Mouse (Mus musculus) spleen, postnatal 36 days (tissue): ENCODE measurements around the gene Slitrk6.

Experiments
- DNase-seq, 2 experiments: peaks; one replicate each; pipeline ENCODE4 v3.0.0; 2022; ENCODE audit warnings: low spot score in 2 of 2, mixed read lengths in 1 of 2

Slitrk6 gene

GRCm38 (mm10) chr14:110754484-110755307 is at the start of gene Slitrk6:
Gene Slitrk6 (minus strand): TSS chr14:110755149.
- DNase-seq: no peak

DNA sequence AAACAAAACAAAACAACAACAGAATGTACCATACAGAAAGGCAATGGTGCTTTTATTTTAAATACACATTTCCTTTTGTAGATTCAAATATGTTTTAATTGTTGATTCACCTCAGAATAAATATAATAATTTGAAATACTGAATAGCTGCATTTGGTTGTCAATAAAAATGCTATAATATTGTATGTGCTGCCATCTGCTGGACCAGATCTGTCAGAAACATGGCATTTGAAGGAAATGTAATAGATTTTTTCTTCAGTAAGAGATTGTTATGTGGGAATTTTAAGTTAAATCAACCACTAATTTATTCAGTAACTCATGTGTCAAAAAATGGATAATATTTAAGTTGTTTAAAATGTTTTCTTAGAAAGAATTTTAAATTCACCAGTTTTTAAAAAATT is 22.6 kb upstream of the Slitrk6 start:
- no peak for DNase-seq

GRCm38 (mm10) chr14:110770694-110771093 is 15.7 kb upstream of the Slitrk6 start:
- no peak for DNase-seq

- no peak for DNase-seq
These were observed 7.8 kb upstream of the Slitrk6 start for GRCm38 (mm10) chr14:110762588-110763220.

GRCm38 (mm10) chr14:110760909-110761308 is 6.0 kb upstream of the Slitrk6 start:
- DNase-seq: no peak

DNA sequence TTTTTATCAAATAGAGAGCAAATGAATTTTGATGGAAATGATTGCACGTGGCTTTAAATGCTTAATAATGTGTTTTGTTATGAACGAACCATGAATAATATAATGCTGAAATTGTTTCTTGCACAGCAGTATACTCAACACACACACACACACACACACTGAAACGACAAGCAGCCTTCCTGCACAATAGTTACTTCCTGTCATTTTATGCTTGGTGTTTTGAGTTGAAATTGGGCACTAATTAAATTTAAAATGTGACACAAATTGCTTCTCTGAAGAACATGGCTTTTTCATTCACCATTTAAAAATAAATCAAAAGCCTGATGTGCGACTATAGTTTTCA is 330 bp upstream of the Slitrk6 start:
- no peak for DNase-seq

DNA sequence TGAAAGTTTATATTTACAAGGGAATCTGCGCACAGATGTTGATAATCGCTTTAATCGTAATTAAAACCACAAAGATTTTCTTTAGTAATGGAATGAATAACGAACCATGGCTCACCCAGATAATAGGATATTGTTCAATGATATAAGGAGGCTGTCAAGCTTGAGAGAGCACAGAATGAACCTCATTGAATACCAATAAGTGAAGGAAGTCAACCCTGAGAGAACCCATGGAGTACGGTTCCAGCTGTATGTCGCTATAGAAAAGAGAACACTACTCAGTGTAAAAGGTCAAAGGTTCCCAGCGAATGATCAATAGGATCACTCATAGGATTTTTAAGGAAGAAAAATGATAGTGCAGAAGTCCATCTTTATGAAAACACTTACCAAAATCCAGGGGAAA is 15.1 kb downstream of the Slitrk6 start:
- DNase-seq: no peak

GRCm38 (mm10) chr14:110739368-110739767 is 15.6 kb downstream of the Slitrk6 start:
- no peak for DNase-seq

DNA sequence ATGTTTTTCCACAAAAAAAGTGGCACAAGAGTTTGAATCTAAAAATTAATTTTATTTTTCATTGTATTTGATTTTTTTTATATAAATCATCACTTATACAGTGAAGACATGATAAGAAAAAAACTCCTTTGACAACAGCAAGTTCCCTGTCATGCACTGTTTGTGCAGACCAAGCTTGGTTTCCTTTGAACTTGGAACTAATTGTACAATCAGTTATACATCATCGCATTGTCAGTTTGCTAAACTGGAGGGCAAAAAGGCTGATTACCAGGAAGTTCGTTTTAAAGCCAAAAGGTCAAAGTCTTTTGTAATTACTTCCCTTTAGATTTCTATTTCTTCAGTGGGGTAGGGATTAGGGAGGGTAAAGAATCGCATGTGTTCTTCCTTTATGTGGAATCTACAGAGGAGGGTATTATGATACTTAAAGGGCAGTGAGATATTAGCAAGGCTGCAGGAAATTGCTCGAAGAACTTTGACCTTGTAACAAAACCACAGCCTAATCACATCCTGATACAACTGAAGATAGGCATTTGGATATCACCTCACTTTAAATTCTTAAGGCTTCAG is 26.5 kb downstream of the Slitrk6 start:
- DNase-seq: no peak

DNA sequence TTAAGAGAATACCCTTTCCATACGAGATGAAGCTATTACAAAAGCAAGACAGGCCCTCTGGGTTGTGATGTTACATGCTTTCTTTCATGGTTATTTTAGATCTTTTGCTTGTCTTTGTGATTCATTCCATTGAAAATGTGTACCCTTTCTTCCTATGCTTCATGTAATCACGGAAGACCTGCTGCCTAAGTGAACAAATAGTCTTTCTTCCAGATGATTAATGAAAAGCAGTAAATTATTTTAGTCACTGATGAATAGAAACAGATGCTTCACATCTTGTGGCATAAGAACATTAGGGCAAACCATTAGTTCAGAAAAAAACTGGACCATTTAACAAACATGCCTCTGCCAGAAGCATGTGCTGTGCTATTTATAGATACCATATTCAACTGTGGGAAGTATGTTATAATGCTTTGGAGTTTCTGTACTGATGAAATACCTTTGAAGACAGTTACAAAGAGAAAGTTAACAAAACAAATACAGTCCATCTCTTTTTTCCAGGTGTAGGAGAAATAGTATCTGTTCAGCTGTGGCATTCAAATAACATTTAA is 30.8 kb downstream of the Slitrk6 start:
- DNase-seq: no peak
